Mouse (Mus musculus) cerebellum, adult 9-11 months (tissue): ENCODE measurements at regions not wholly inside any gene's neighbourhood (a gene's known extent, or its start where the extent isn't known, plus 50 kb on each side); places are given as distances from the start of the nearest gene placed in this dataset.
"Not testable (repeated sequence)": the region's sequence is repeated elsewhere in the genome, so short reads cannot be mapped to it uniquely, and the experiment has no call there.

ENCODE experiments used
- DNase-seq: peaks from one replicate; pipeline ENCODE4 v3.0.0; 2022

DNA sequence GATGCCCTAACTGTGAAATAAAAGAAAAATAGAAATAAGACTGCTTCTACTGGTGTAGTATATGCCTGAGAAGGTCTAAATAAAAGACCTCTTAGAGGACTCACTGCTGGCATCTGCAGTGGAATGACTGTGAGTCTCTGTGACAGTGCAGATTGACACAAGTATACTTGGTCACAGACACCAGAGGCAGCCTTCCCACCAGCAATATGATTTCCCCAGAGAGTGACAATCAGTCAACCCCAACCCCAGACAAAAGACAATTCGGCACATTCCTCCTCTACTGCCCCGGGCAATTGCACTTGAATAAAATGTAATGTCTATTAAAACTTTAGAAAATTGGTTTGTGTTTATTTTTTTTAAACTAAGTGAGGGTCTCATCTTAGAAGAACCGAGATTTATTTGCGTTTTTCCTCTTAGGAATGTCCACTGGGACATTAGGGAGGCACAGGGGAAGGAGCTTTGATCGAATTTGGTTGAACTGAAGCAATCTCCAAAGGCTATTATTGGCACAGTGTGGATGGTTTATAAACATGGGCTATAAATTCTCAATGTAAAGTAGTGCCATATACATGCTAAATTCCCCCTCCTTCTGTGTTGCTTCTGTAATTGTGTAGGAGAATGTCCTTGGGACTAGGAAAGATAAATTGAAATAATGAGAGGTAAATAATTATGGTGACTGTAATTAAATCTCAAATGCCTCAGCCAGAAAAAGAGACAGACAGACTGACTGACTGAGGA lies 123.0 kb upstream of the Lnx1 start:
- DNase-seq: no peak

DNA sequence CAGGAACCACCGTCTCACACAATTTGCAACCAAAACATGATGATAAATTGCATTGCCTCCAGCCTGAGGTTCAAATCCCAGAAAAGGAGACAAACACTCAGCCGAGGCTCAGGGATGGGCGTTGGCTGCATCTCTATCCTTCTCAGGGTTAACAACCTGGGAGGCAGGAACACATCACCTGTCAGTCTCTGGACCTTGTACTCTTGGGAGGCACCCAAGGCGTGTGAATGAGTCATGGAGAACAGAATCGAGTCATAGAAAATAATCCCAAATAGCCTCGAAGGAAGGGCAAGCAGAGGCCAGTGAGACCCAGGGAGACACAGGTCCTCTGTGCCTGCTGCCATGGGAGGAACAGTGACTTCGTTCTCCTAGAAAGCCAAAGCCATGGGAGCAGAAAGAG lies 121.0 kb upstream of the Lnx1 start:
- DNase-seq: no peak

DNA sequence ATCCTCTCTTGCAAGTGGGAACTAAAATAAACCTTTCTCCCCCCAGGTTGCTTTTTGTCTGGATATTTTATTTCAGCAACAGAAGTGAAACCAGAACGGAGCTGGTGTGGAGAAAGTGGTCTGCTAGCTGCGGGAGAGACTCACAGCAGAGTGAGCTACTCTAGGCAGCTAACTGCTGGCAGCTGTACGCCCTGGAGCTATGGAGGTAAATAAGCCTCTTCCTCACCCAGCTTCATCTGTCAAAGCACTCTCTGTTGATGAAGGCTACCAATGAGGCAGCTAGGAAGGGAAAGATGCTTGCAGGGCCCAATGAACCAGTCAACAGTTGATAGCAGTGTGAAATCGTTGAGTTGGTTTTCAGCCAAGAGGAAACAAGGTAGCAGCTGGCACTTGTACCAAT lies 119.3 kb upstream of the Lnx1 start:
- no peak for DNase-seq

DNA sequence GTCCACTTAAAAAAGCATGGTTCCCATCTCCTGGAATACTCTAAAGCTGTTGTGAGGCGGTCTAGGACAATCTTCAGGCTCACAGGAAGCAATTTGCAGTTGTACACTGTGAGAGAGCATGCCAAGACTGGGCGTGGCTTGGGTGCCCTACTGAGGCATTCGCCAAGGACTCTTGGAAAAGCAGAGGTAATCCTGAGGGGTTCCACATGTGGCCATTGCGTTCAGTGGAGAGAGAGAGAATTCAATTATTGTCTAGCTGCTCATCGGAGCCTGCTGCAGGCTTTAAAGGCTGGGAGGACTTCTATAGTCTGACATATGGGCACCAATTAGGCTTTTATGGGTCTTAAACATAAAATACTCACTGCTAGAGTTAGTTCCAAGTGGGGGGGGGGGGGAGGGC lies 113.8 kb upstream of the Lnx1 start:
- DNase-seq: no peak

DNA sequence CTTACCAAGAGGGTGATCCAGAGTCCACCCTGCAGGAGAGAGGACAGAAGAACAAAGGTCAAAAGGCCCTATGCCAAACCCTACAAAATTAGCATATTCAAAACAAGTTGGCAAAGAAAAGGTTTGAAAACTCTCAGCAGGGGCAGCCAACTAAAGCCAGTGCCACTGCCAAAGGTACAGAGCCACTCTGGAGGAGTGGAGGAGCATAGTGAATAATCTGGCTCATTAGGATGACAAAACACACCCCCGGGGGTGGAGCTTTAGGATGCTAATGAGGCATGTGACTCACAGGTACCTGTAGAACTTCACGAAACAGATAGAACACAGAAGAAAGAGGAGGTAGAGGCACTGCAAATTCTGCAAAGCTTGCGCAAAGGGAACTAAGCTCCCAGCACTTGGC lies 110.7 kb upstream of the Lnx1 start:
- DNase-seq: peak; percentile 13

DNA sequence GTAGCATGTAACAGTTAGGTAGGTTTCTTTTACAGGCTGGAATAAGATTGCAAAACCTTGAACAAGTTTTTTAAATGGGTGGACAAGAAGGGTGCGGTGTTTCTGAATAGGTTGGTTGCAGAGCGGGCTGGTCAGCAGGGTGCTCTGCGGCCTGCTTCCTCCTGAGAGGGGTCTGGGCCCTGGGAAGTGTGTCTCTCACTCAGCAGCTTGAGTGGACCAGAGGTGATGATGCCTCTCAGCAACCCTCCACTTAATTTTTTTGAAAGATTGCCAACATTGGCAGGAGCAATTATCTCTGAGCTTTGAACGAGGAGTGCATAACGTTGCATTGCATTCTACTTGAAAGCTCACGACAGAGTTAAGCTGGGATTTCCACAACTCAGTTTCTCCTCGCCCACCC lies 108.3 kb upstream of the Lnx1 start:
- no peak for DNase-seq

DNA sequence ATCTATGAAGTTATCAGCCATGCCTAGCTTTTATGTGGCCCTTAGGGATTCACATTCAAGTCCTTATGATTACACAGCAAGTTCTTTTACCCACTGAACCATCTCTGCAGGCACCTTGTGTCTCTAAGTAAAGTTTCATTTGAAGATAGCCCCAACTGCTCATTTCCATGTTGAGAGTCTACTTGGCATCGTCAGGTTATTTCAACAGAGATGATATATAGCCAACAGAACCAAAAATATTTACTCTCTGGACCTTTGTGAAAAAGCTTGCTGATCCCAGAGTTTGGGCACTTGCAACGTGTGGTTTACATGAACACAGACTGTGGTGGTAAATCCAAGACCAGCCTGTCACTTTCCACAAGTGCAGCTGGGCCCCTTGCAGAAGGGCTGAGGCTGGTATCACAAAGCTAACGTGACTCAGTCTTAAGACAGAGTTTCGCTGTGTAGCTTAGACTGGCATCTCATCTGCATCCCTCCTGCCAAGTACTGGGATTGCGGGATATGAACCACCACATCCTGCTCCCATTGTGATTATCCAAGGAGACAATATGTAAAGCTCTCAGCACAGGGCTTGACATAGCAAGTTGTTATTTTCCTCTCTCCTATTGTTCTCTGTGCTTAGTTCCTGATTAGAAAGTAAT lies 105.0 kb upstream of the Lnx1 start:
- no peak for DNase-seq

DNA sequence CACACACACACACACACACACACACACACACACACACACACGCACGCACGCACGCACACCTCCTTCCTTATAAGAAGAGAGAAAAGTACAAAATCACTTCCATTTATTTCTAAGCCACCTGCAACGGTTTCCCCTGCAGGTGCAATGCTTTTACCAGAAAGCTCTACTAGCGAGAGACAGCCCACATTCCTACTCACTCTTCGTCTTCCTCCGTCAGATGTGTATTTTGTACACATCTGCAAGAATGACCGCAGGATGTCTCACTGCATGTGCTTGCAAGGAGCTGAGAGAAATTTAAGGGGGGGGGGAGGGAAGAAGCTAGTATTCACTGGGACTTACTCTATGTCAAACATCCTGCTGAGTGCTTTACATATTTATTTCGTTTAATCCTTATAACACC lies 99.2 kb upstream of the Lnx1 start:
- DNase-seq: no peak

DNA sequence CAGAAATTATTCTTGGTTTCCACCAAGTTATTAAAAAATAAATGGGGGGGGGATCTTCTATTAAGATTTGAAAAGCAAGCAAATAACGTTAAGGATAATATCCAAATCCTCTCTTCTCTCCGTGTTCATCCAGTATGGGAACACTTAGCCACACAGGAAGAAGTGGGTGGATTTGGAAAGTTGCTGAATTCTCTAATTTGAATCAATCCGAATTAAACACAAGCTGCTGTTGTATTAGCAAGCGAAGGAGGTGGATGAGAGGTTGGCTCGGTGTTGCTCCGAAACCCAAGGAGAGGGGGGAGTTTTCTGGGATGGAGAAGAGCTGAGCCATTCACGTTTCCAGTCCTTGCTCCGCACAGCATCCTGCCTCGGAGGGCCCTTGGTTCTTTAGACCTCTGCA lies 97.6 kb upstream of the Lnx1 start:
- DNase-seq: no peak

DNA sequence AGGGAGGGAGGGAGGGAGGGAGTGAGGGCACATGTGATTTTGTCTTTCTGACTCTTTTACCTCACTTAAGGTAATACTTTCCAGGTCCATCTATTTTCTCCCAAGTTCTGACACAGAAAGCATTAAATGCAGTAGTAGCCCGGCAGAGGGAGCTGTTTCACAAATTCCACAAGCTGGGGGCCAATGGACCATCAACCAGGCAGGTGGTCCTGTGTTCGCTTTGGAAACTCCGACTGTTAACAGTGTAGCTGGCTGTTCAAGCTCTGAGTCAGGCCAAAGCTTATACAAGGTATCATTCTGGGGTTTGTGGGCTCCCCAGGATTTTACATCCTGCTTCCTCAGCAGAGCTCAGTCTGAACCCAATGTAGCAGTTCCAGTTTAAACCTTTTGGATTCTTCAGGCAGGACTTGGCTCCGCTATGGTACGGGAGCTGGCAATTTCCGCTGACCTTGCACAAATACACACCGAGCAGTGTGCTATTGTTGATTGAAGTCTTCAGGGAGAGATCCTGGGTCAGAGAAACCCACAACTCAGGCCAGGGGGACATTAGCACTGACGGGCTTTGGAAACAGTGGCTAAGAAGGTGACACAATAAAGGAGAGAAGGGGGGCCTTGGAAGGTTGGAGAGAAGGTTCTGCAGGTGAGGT lies 93.8 kb upstream of the Lnx1 start:
- DNase-seq: no peak

DNA sequence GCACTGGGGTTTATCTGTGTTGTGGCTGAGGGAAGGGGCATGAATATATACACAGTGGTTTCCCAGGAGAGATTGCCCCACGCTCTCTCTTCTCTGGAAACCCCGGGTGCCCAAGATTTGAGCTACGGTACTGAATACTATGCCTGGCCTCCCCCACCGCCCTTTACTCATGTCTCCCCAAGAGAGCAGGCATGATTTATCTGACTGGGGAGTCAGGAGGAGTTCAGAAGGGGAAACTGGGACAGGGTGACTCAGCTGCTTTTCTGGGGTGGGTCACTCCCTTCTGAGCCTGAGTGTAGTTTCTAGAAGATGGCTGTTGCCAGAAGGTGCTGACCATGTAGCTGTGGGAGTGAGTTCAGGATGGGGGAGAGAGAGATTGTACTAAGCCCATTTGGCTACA lies 92.0 kb upstream of the Lnx1 start:
- DNase-seq: no peak

DNA sequence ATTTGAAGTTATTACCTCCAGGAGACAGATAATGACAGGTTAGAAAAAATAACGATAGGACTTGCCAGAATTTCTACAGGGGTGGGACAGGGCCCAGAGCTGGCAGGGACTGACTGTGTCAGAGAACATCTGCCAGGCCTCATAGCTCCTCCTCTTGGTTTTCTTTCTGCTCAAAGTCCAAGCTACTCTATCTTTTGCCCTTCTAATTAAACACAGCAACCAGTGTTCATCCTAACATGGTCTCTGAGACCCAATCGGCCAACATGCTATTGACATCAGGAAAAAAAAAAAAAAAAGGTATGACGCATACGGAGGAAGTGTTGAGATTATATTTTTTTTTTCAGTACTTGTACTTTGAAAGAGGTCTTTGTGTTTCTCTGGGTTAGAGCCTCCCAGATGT lies 90.7 kb upstream of the Lnx1 start:
- no peak for DNase-seq

DNA sequence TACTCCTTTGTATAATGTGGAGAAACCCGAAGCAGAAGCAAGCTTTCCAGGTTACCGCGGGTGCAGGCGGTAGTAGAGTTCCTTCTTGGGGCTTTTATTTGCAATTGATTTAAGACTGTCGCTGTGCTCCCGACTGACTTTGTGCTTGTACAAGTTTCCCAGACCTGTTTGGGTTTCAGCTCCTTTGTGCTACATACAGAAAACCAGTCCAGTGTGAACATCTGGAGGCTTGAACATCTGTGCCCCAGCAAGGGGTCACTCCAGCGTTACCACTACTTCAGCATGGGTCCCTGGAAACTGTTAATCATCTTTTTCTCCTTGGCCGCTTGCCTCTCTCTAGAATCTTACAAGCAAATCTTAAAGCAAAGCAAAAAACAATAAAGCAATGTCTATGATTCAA lies 90.2 kb upstream of the Lnx1 start:
- no peak for DNase-seq

DNA sequence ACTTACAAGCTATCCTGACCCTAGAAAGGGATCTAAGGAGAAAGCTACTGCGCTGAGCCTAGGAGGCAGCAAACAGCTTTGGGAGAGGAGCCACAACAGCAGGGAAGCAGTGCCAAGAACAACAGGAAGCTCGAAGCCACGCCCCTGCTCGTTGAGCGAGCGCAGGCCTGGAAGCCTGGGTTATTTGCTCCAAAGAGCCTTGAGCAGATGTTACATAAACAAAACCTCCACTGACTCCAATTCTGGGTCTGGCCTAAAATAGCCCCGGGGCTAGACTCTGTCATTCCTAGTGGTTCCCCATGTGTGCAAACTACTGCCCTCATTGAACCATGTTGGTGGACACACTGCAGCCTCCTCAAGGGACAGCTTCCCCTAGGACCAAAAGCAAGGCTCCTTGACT lies 89.6 kb upstream of the Lnx1 start:
- peak; percentile 38 for DNase-seq

DNA sequence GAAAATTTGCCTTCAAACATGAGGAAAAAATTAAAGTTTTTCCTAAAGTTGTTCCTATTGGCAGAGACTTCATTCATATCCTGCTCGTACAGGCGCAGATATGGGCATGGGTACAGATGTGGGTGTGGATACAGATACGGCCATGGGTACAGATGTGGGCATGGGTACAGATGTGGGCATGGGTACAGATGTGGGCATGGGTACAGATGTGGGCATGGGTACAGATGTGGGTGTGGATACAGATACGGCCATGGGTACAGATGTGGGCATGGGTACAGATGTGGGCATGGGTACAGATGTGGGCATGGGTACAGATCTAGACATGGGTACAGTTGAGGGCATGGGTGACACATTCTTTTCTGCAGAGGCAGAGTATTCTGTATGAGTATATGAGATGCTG lies 87.8 kb upstream of the Lnx1 start:
- not testable (repeated sequence) for DNase-seq

DNA sequence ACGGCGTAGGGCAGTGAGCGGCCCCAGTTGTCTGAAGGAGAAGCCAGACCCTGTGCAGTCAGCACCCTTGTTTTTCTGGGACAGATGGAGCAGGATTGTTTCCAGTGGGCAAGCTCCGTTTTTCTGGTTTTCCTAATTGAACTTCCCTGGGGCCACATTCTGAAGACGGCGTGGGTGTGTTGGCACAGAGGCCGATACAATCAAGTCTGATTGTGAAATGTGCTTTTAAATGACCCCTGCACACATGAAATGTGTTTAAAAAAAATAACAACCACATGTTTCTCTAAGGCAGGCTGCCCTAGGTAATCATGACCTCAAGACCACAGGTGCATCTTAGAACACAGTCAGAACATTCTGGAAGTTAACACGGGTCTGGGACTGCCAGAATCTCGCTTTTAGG lies 81.2 kb upstream of the Lnx1 start:
- DNase-seq: no peak

DNA sequence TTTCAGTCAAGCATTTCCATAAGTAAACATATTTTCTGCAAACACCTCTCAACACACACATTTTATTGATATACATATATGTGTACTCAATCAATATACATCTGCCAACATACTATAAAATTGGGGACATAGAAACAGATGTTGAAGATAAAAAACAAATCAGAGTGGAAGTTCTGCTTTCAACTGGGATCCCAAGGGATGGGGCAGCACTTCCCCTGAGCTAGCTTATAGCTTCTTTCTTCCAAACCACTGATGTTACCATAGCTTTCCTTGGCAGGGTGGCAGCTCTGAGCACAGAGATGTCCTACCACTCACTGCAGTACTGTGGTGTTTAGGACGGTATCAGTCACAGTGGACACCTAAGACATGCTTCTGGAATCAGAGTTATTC lies 75.4 kb upstream of the Lnx1 start:
- DNase-seq: no peak

DNA sequence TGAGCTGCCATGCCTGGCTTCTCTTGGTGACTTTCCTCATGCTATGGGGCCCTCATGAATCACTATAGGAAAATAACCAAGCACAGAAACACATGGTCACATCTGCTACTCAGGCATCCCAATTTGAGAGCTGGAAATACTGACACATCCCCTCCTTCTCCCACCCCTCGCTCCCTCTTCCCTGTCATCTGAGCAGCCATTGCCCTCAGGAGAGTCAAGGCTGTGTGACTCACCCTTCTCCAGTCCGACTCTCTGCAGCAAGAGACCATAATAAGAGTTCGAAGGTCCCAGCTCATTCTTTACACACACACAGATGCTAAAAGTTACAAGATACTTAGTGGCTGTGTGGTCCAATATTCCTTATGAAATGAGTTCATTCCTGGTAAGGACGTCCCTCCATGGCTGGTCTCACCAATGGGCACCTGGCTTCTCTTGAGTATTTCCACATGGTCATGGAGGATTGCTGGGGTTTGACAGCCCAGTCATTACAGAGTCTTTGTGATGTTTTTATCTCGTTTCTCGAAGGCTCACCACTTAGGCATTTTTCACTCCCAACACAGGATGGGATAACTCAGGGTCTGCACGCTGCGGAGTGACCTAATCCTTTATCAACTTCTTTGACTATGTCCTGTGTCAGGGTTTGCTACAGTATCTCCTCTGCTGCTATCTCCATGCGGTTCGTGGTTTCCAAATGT lies 74.8 kb upstream of the Lnx1 start:
- no peak for DNase-seq

DNA sequence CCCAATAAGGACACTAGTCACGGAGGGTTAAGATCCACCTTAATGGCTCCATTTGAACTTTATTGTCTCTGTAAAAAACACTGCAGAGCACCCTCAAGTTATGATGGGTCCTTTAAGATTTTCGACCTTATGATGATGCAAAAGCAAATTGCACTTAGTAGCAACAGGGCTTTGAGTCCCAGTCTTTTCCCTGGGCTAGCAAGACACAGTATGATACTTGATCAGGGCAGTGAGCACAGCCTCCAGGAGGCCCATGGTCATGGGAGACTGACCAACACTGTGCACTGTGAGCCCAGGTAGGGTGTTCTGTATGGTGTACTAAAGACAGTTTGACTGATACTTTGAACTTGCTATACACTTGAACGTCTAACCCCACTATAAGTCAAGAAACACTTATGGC lies 73.4 kb upstream of the Lnx1 start:
- DNase-seq: no peak

DNA sequence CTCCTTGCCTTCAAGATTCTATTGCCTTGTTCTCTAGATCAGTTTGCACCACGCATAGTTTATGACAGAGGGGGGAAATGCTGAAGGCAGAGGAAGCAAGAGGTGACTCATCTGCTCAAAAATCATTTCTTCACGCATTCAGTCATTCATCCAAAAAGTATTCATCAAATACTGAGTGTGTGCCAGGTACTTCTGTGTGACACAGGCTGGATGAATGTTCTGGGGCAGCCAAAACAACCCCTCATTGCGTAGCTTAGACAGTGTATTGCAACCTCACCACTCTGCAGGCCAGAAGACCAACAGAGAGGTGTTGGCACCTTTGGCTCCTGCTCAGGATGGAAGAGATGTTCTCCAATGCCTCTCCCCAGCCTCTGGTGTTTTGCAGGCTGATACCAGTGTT lies 72.9 kb upstream of the Lnx1 start:
- DNase-seq: no peak

DNA sequence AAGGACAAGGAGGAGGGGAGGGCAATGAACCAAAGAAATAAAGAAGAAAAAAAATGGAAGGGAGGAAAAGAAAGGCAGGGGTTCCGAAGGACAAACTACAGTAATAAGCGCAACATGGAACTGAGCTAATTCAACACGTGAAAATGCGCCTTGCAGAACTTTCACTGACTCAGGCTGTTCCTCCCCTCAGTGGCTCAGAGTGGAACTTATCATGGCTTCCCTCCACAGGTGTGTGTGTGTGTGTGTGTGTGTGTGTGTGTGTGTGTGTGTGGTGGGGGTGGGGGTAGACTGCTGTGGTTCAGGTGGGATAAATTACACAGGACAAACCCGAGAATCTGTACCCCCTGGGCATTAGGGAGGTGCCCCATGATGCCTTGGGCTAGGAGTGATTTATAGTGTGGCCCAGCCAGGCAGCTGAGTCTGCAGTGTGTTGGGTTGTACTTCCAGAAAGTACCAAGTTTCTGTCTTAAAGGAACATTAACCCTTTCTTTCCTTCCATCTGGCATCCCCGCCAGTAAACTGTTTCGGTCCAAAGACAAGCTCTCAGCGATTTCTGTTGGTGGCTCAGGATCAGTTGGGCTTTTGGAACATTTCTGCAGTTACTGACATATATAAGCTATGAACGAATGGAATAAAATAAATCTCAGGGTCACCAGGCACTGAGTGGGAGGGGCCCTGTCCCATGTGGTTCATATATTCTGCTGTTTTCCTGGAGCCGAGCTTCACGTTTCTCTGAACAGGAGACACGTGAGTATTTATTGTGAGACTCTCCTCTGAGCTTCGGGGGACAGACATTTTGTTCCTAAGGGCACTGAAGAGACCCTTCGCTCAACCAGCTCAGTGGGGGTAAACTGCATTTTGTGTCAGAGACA lies 71.1 kb upstream of the Lnx1 start:
- no peak for DNase-seq

DNA sequence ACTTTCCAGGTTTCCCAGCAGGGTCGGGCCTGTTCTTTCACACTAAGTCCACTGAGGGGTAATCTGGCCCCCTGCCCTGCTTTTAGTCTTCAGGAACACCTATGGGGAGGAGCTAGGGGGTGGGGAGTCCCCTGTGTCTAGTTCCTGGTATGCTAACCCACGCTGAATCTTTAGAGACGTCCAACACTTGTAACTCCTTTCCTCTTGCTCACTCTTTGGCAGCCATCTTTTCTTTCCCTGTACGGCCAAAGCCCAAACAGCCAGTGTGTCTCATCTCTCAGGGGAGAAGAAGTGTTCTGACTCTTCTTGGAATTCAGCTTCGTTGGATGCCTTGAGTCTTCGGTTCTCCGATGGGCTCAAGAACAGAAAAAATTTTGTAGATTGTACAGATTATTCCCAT lies 68.4 kb upstream of the Lnx1 start:
- DNase-seq: no peak

DNA sequence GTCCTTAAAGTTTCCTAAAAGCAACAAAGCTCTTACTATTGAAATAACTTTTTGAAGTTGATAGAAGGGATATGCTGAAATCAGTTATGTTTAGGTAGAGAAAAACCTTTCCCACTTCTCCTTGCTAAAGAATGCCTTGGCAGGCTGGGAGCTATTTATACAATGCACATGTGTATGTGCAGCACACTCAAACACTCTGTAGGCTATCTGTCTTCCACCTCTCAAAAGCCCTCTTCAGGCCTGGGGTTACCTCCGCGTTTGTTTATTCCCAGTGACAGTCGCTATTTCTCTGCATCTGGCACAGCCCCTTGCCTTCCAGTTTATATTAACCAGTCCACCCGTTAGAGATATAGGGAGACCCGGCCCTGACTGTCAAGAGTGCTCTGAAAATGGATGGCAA lies 66.3 kb upstream of the Lnx1 start:
- DNase-seq: no peak
